In the genomic region with DNA sequence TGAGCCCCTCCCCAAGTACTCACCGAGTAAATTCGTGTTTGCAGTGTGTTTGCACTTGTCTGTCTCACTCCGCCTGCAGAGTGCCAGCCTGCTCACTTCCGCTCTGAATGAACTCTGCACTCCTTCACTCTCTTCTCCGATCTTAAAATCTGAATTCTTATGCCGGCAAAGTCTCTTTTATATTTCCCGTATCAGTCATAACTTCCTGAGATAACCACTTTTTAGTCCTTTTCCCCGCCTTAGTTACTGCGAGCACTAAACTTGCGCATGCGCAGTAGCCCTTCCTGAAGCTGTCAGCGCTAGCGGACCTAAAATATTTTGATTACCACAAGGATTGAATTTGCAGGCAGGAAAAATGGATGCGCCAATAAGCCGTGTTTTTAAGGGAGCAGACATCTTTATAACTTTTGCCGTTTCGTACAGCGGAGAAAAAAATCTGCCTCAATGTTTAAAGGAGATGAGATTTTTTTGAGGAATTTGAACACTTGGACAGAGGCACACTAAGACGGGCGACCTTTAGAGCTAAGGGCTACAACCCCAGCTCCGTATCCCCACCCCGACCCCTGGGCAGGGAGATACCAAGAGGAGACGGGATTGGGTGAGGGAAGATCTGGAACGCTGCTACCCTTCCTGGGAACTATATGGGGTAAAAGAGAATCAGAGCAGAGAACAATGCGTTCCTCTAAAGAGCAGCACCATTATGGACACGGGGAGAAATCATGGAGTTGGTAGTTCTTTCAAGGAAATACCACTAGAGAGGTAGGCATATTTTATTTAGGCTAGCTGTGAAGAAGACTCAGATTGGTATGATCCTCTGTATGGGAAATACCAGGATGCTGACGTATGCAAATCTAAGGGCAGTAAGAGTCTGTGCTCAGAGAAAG, we compare ENCODE assay signal across 8 mouse cellular contexts. TPM values are rescaled to one million over a fixed set of nuclear protein-coding genes. Genes with fewer than 3 reads are reported as not detected.
A peak's percentile ranks its signal among the peaks of the same experiment; 100 is the strongest.
DNase-seq lines count a peak whose midpoint lies in the region; ATAC-seq and TF ChIP-seq lines count a peak whose summit lies in the region.

A gene (minus strand): TSS at position 545 of the 884 bp plus-strand sequence.

- no peaks in the 10 kb centered on the region for H3K4me1 ChIP-seq in cortical plate, adult 2 months (ENCODE audit: control insufficient read depth, insufficient read depth, low read length)

- ATAC-seq in inflammation-experienced regulatory T-cells, adult 6 months, result peak; percentile 83

- no peak for TF ChIP-seq CTCF in cortical plate, adult 2 months (IDR thresholded peaks at IDR 0.05; ENCODE audit: extremely low read depth, insufficient read depth, low read length)

- peak; percentile 43 for DNase-seq in adrenal gland, adult 18-20 months (ENCODE audit: low spot score in 2 of 2)
- DNase-seq in gastrocnemius, postnatal 25 days, result peak; percentile 50
- DNase-seq in left cerebral cortex, adult 8-10 months (ENCODE audit: low spot score in 2 of 2), result peak; percentile 34 to 70
- DNase-seq in right cerebral cortex, adult 2 months (ENCODE audit: low spot score in 2 of 2), result peak; percentile 59 to 69
- DNase-seq in urinary bladder, postnatal 25 days (ENCODE audit: low spot score), result peak; percentile 37

- peak within 1 kb of the TSS; percentile 95 for H3K27ac ChIP-seq in cortical plate, adult 2 months (ENCODE audit: insufficient read depth, low read length)
- H3K27ac ChIP-seq in macrophage, result peak within 1 kb of the TSS; percentile 19; the same call in 1 of the 2 replicates

- TF ChIP-seq POLR2A in cortical plate, adult 2 months (IDR thresholded peaks at IDR 0.05; ENCODE audit: extremely low read depth, insufficient read depth, low read length), result 0 out of 2 replicates have a peak, but pooled peaks have one; percentile 6

- no peaks in the 10 kb centered on the region for H3K36me3 ChIP-seq in macrophage (ENCODE audit: inconsistent target)

- no peaks in the 10 kb centered on the region for H3K79me2 ChIP-seq in macrophage (ENCODE audit: inconsistent target)

- 23% methylated on average over 26 of the region's 27 CpGs for WGBS in macrophage (ENCODE audit: missing documents)

- H3K4me3 ChIP-seq in cortical plate, adult 2 months (ENCODE audit: insufficient read depth, low read length), result peak within 1 kb of the TSS; percentile 91
- H3K4me3 ChIP-seq in macrophage (ENCODE audit: inconsistent target), result peak within 1 kb of the TSS; percentile 39

RNA-seq across cellular contexts. Expression of the gene that starts here (rescaled TPM):
- 1 to 10 TPM in 1 of 2 experiments, under 1 TPM in 1; 0.99 to 1.3 TPM for total RNA-seq in adrenal gland, adult 18-20 months (2021)
- 1.3 and 1.4 TPM in 2 replicates for polyA plus RNA-seq in cortical plate, adult 2 months (2012; rRNA removed)
- under 1 TPM; 0.13 to 0.72 TPM for total RNA-seq in gastrocnemius, postnatal 25 days (2021)
- 1 to 10 TPM; 2.8 to 4.5 (median 3.4) TPM for polyA plus RNA-seq in inflammation-experienced regulatory T-cells, adult 6 months (2017; shearing (Covaris generic))
- total RNA-seq in left cerebral cortex, adult 8-10 months (2022), result 1 to 10 TPM; 2.4 to 5.3 (median 3.6) TPM
- 1 to 10 TPM in 7 of 26 experiments, under 1 TPM in 15, not detected in 4; 0.15 to 3.0 (median 0.78) TPM for total RNA-seq in macrophage (2018; cell fraction: chromatin; rRNA removed)
- under 1 TPM; 0.05 to 0.65 (median 0.22) TPM for total RNA-seq in macrophage (2018; cell fraction: cytosol; rRNA removed)
- total RNA-seq in macrophage (2018; cell fraction: nucleus; rRNA removed), result 1 to 10 TPM in 2 of 26 experiments, under 1 TPM in 18, not detected in 6; 0.06 to 1.2 (median 0.40) TPM
- polyA plus RNA-seq in macrophage (2018), result 0.26 to 0.60 TPM (median 0.53 TPM) in 3 replicates

Comparison
In these comparisons a context has a peak if more than half of its experiments do, and no peak if none do; other contexts are left out.
1. Peak in every context shown above with its lines: DNase-seq, ATAC-seq, H3K4me3 ChIP-seq and H3K27ac ChIP-seq.
2. Peak in DNase-seq in gastrocnemius, postnatal 25 days; RNA of the gene not detected or under 1 TPM.